Mouse (Mus musculus): ENCODE measurements around the gene Usp11.

Gene Usp11

GRCm38 (mm10) chrX:20703741-20704290 is at the start of gene Usp11:
Gene Usp11, plus strand, starts transcription at chrX:20703906.
- DNase-seq (ENCODE audit: low spot score): peak; percentile 6

GRCm38 (mm10) chrX:20657593-20657992 is 46.1 kb upstream of the Usp11 start:
- no peak for DNase-seq (ENCODE audit: low spot score)

GRCm38 (mm10) chrX:20658026-20658652 is 45.6 kb upstream of the Usp11 start, which contains the start of gene Uba1:
Gene Uba1, plus strand, starts transcription at chrX:20658326.
- peak; percentile 51 for DNase-seq (ENCODE audit: low spot score)

GRCm38 (mm10) chrX:20658891-20659406 is 44.8 kb upstream of the Usp11 start:
- DNase-seq (ENCODE audit: low spot score): no peak

- no peak for DNase-seq (ENCODE audit: low spot score)
Observed at GRCm38 (mm10) chrX:20662317-20662715, 41.4 kb upstream of the Usp11 start.

DNA sequence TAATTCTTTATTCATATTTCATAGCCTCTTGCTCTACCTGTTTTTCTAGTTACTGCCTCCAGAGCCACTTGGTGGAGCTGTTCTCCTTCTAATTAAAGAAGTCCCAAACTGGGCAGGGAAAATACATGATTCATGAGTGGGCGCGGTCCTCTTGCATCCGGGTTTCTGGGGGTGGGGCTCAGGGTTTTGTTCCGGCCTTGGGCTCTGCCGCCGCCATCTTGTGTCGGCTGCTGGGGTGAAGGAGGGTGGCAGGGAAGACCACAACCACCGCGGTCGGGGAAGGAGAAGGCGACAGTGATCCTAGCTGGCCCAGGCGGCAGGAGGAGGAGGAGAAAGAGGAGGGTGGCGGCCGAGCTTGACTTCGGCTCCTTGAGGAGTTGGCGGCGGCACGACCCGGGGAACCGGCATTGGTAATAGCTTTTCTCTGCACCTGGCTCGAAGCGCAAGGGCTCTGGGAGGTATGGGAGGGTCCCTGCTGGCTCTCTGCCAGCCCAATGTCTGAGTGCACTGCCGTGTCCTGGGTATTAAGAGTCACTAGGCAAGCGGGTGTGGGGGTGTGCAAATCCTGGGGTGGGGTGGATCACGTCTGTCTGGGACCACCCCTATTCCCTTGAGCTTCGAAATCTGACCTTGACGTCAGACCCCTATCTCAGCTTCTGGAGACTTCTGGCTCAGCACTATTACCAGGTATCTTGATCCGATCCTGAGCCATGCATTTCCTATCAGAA is 40.8 kb upstream of the Usp11 start:
- peak; percentile 63 for DNase-seq (ENCODE audit: low spot score)

- no peak for DNase-seq (ENCODE audit: low spot score)
Observed at GRCm38 (mm10) chrX:20663444-20663790, 40.3 kb upstream of the Usp11 start.

- peak; percentile 61 for DNase-seq (ENCODE audit: low spot score)
Observed at GRCm38 (mm10) chrX:20687519-20688067, 16.1 kb upstream of the Usp11 start, which contains the start of gene Cdk16. Gene Cdk16, plus strand, starts transcription at chrX:20687954.

- peak; percentile 62 for DNase-seq (ENCODE audit: low spot score)
Observed at GRCm38 (mm10) chrX:20688068-20688547, 15.6 kb upstream of the Usp11 start.

DNA sequence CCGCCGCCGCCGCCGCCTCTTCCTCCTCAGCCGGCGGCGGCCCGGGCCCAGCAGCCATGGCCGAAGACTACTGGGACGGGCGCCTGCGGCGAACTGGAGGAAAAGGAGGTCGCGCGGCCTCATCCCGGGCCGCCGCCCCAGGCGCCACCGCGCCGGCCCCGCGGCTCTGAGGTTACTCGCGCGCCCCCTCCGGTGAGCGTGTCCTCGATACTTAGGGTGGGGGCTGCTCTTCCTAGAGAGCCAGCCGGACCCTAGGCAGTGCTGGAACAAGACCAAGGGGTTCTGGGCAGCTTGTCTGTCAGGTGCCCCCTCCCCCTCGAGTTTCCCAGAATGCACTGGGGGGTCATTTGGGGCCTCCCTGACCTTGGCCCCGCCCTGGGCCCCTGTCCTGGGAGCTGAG is 15.1 kb upstream of the Usp11 start:
- DNase-seq (ENCODE audit: low spot score): peak; percentile 33

- no peak for DNase-seq (ENCODE audit: low spot score)
Observed at GRCm38 (mm10) chrX:20691566-20691965, 12.1 kb upstream of the Usp11 start.

DNA sequence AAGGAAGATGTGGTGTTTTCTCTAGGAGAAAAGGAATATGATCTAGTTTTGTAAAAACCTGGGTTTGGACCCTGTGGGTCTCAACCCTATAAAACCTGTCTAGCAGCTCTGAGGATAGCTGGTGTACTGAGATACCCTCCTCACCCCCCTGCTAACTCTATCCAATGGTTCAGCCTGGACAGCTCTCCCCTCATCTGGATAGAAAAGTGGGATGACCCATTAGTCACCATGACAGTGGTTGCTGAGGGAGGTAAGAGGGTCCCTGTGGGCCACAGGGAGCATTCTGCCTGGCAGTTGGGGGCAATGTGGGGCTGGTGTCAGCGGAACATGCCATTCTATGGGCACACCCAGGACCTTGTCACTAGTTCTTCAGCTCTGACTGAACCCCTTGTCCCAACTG is 11.1 kb upstream of the Usp11 start:
- DNase-seq (ENCODE audit: low spot score): no peak

GRCm38 (mm10) chrX:20695842-20696241 is 7.9 kb upstream of the Usp11 start:
- DNase-seq (ENCODE audit: low spot score): no peak

DNA sequence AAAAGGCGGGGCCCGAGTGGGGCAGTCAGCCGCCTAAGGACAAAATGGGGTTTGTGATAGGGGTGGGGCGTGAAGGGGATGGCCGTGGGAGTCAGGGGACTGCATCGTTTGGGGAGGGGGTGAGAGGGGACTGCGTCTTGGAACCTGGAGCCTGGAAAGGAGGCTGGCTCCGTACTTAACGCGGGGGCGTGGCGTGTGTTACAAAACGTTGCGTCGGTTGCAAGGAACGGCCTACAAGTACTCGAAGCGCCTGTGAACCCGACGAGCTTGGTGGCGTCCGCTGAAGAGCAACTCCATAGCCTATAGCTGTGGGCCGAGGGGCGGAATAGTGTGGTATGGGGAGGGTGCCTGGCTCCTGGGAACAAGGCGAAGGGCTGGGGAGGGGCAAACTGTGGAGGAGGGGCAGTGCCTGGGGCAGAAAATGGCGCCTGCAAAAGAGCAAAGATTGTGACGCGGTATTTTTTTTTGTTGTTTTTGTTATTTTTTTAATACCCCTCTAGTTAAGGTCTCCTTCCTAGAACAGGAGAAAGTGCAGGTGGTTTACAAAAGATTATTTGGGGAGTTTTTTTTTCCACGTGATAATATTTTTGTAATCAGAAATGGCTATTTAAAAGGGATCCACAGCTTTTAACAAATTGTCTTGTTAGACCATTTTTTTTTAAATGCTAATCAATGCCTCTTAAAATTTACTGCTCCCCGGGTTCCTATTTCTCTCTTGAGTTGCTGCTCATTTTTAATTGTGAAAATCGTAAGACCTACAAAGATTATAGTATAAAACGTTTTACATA is 783 bp downstream of the Usp11 start:
- peak; percentile 53 for DNase-seq (ENCODE audit: low spot score)

DNA sequence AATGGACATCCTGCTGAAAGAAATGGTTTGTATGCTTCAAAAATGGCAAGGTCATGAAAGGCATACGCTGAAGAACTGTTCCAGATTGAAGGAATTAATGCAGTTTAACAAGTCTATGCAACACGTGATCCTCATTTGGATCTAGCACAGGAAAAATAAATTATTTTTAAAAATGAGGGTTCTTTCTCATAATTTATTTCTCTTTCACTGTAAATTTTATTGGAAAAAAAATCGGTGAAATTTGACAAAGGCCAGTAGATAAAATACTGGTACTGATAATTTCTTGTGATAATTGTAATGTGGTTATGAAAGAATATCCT is 1.3 kb downstream of the Usp11 start:
- DNase-seq (ENCODE audit: low spot score): no peak

DNA sequence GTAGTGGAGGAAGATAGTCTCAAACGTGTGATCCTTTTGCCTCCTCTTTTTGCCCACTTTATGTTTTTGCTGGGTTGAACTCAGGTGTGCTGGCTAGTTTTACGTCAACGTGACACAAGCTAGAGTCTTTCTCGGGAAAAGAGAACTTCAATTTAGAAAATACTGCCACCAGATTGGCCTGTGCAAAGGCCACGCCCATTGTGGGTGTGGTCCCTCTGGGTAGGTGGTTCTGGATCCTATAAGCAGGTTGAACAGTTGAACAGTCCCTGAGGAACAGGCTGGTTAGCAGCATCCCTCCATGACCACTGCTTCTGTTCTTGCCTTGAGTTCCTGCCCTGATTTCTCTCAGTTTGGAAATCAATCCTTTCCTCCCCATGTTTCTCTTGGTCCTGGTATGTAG is 25.0 kb downstream of the Usp11 start:
- DNase-seq (ENCODE audit: low spot score): no peak

GRCm38 (mm10) chrX:20730048-20730447 is 26.3 kb downstream of the Usp11 start:
- peak; percentile 4 for DNase-seq (ENCODE audit: low spot score)

DNA sequence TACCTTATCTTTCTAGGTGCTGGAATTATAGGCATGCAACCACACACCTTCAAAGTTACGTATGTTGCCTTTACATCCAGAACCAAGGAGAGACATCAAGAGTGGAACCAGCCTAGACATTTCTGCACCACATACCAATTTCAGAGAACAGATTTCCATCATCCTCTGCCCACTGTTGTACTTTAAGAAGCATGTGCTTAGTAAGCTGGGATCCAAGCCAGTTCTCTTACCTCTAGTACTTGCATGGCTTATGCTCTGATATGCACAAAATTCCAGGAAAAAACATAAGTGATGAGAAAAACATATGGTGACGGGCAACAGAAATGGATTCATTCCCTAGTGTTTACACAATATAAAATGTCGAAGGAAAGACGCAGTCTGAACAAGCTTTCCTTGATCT is 32.8 kb downstream of the Usp11 start:
- no peak for DNase-seq (ENCODE audit: low spot score)

- no peak for DNase-seq (ENCODE audit: low spot score)
Observed at GRCm38 (mm10) chrX:20748829-20749228, 45.1 kb downstream of the Usp11 start.

- no peak for DNase-seq (ENCODE audit: low spot score)
Observed at GRCm38 (mm10) chrX:20761201-20761600, 57.5 kb downstream of the Usp11 start.

All from urinary bladder, postnatal 25 days (tissue).